Mouse (Mus musculus) MEL (cell line): Measurements from ENCODE around the gene Zdhhc7. TPM values are rescaled to one million over a fixed set of nuclear protein-coding genes. Genes with fewer than 3 reads are reported as not detected.

ENCODE experiments used
- DNase-seq: peaks from one replicate; pipeline ENCODE4 v3.0.0; 2011; ENCODE audit warnings: low read depth, low spot score
- H3K27ac ChIP-seq: 2 replicates; pipeline ENCODE4 v1.5.1; 2012; ENCODE audit warnings: low read depth, mild to moderate bottlenecking, control low read depth, low read length, moderate library complexity; ENCODE audit not compliant: control insufficient read depth
- H3K27me3 ChIP-seq, 2 experiments: fragments of 150-350 bp in 1 of 2; sonication (generic) in 1 of 2; 2 replicates each; pipeline ENCODE4 v1.6.1; 2012; ENCODE audit warnings: low read length in 2 of 2, mild to moderate bottlenecking in 2 of 2, improper control_type of control experiment in 1 of 2, moderate library complexity in 1 of 2; ENCODE audit not compliant: insufficient read depth in 2 of 2, control insufficient read depth in 1 of 2
- H3K36me3 ChIP-seq, 2 experiments: 2 replicates each; pipeline ENCODE4 v1.6.1; 2012 to 2014; ENCODE audit warnings: low read length in 2 of 2, improper control_type of control experiment in 1 of 2, inconsistent platforms in 1 of 2, mild to moderate bottlenecking in 1 of 2; ENCODE audit not compliant: insufficient read depth in 2 of 2, control insufficient read depth in 1 of 2
- H3K4me1 ChIP-seq, 2 experiments: fragments of 150-350 bp in 1 of 2; sonication (generic) in 1 of 2; 2 replicates each; pipeline ENCODE4 v1.6.1; 2012; ENCODE audit warnings: low read length in 2 of 2, improper control_type of control experiment in 1 of 2, mild to moderate bottlenecking in 1 of 2; ENCODE audit not compliant: insufficient read depth in 2 of 2, control insufficient read depth in 1 of 2
- H3K4me3 ChIP-seq, 2 experiments: fragments of 150-350 bp in 1 of 2; sonication (generic) in 1 of 2; 2 replicates each; pipeline ENCODE4 v1.5.1; 2012; ENCODE audit warnings: low read depth in 2 of 2, low read length in 2 of 2, mild to moderate bottlenecking in 2 of 2, moderate library complexity in 2 of 2, control low read depth in 1 of 2, improper control_type of control experiment in 1 of 2; ENCODE audit not compliant: control insufficient read depth in 1 of 2, insufficient read depth in 1 of 2
- H3K79me2 ChIP-seq: 2 replicates; pipeline ENCODE4 v1.6.1; 2012; ENCODE audit warnings: mild to moderate bottlenecking, low read length, moderate library complexity; ENCODE audit not compliant: control insufficient read depth, poor library complexity, insufficient read depth
- H3K9ac ChIP-seq: 2 replicates; pipeline ENCODE4 v1.6.1; 2012; ENCODE audit warnings: low read depth, mild to moderate bottlenecking, control low read depth, low read length, moderate library complexity; ENCODE audit not compliant: control insufficient read depth, poor library complexity, severe bottlenecking
- H3K9me3 ChIP-seq: fragments of 150-350 bp; sonication (generic); replicated peaks from 2 replicates; pipeline ENCODE4 v1.6.1; 2012; ENCODE audit warnings: mild to moderate bottlenecking, low read length, improper control_type of control experiment, moderate library complexity; ENCODE audit not compliant: insufficient read depth
- CHD2 ChIP-seq: IDR thresholded peaks from 2 replicates; pipeline ENCODE4 v1.6.1; 2011; ENCODE audit warnings: low read length, improper control_type of control experiment
- CTCF ChIP-seq, 3 experiments: IDR thresholded peaks in 2 of 3; conservative IDR thresholded peaks in 1 of 3; 2 replicates each; pipeline ENCODE4 v1.5.1; 2011 to 2012; ENCODE audit warnings: low read length in 3 of 3, low read depth in 2 of 3, mild to moderate bottlenecking in 2 of 3, improper control_type of control experiment in 1 of 3, inconsistent platforms in 1 of 3, mixed read lengths in 1 of 3, moderate library complexity in 1 of 3; ENCODE audit not compliant: control insufficient read depth in 1 of 3, insufficient read depth in 1 of 3, poor library complexity in 1 of 3, severe bottlenecking in 1 of 3
- GATA1 ChIP-seq: IDR thresholded peaks from 2 replicates; pipeline ENCODE4 v1.6.1; 2011; ENCODE audit warnings: low read depth, low read length, improper control_type of control experiment
- HCFC1 ChIP-seq: IDR thresholded peaks from 2 replicates; pipeline ENCODE4 v1.6.1; 2012; ENCODE audit warnings: low read depth, mild to moderate bottlenecking, inconsistent platforms, low read length, improper control_type of control experiment, moderate library complexity
- MXI1 ChIP-seq: IDR thresholded peaks from 2 replicates; pipeline ENCODE4 v1.6.1; 2011; ENCODE audit warnings: mild to moderate bottlenecking, low read depth, low read length, improper control_type of control experiment
- MYC ChIP-seq: IDR thresholded peaks from 2 replicates; pipeline ENCODE4 v1.6.1; 2011; ENCODE audit warnings: low read depth, mild to moderate bottlenecking, low read length, improper control_type of control experiment, moderate library complexity
- NELFE ChIP-seq: IDR thresholded peaks from 2 replicates; pipeline ENCODE4 v1.6.1; 2011; ENCODE audit warnings: low read depth, low read length, improper control_type of control experiment
- NRF1 ChIP-seq: IDR thresholded peaks from 2 replicates; pipeline ENCODE4 v1.6.1; 2014; ENCODE audit warnings: low read depth, mild to moderate bottlenecking, inconsistent platforms, low read length, improper control_type of control experiment, moderate library complexity; ENCODE audit not compliant: poor library complexity, insufficient read depth, severe bottlenecking
- RAD21 ChIP-seq: IDR thresholded peaks from 2 replicates; pipeline ENCODE4 v1.6.1; 2011; ENCODE audit warnings: mild to moderate bottlenecking, low read depth, low read length, improper control_type of control experiment
- SIN3A ChIP-seq: IDR thresholded peaks from 2 replicates; pipeline ENCODE4 v1.6.1; 2012; ENCODE audit warnings: low read length, improper control_type of control experiment, inconsistent platforms
- SMC3 ChIP-seq: IDR thresholded peaks from 2 replicates; pipeline ENCODE4 v1.6.1; 2011; ENCODE audit warnings: low read depth, low read length, improper control_type of control experiment
- TAL1 ChIP-seq: IDR thresholded peaks from 2 replicates; pipeline ENCODE4 v1.6.1; 2012; ENCODE audit warnings: mild to moderate bottlenecking, inconsistent platforms, low read length, moderate library complexity, mixed read lengths
- TBP ChIP-seq: IDR thresholded peaks from 2 replicates; pipeline ENCODE4 v1.8.0; 2011; ENCODE audit warnings: low read depth, low read length, improper control_type of control experiment
- UBTF ChIP-seq: IDR thresholded peaks from 2 replicates; pipeline ENCODE4 v1.6.1; 2012; ENCODE audit warnings: low read depth, mild to moderate bottlenecking, inconsistent platforms, low read length, improper control_type of control experiment, moderate library complexity, borderline replicate concordance; ENCODE audit not compliant: insufficient read depth
- USF2 ChIP-seq, 2 experiments: IDR thresholded peaks; 2 replicates each; pipeline ENCODE4 v1.6.1; 2011 to 2012; ENCODE audit warnings: improper control_type of control experiment in 2 of 2, low read length in 2 of 2, borderline replicate concordance in 1 of 2, inconsistent platforms in 1 of 2, low read depth in 1 of 2, mild to moderate bottlenecking in 1 of 2; ENCODE audit not compliant: insufficient read depth in 1 of 2
- ZMIZ1 ChIP-seq: IDR thresholded peaks from 2 replicates; pipeline ENCODE4 v1.6.1; 2012; ENCODE audit warnings: low read depth, mild to moderate bottlenecking, inconsistent platforms, low read length, improper control_type of control experiment, moderate library complexity
- polyA plus RNA-seq, 2 experiments: library from polyadenylated mRNA; stranded (reverse) in 1 of 2; unstranded in 1 of 2; fragments of >175 nt in 1 of 2; fragments of >200 nt in 1 of 2; gene quantifications; 2 replicates each; pipeline versions ENCODE4 v1.2.1 to v1.2.4; 2012; ENCODE audit warnings: low replicate concordance in 2 of 2, low read depth in 1 of 2; ENCODE audit not compliant: insufficient read length in 2 of 2, insufficient read depth in 1 of 2, missing spikeins in 1 of 2
- total RNA-seq: library from RNA; depleted of rRNA; stranded (reverse); fragments of 300-350 nt; gene quantifications from 2 replicates; pipeline ENCODE4 v1.2.3, GENCODE M21; 2012

The Zdhhc7 gene
- total and polyA plus RNA-seq, 3 experiments, result 51.0 to 126 (median 54.4) TPM

DNA sequence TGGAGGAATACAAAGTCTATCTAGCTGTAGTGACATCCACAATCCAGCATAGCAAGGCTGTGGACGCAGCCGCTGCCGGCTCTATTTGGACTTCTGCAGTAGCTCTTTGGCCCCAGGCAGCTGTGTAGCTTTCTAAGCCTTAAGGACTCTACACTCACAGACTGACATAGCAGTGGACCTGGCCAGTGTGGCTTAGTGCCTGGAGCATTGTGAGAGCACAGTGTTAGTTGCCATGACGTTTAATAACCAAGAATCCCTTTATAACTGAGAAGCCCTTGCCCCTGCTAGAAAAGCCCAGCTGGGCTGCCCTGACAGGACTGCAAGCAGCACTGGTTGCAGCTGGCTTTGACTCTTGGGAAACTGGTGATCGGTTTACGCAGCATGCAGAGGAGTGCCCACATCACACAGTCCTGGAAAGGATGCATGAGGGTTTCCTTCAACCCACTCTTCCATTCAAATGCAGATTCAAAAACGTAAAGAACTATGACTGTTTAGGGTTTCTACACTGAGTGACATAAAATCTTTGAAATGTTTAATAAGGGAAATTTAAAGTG, 23.6 kb upstream of the Zdhhc7 start:
- no peak overlapping the region for H3K4me3 ChIP-seq
- H3K9ac ChIP-seq, result no peak overlapping the region
- H3K27ac ChIP-seq, result no peak overlapping the region
- no peak for DNase-seq
- H3K36me3 ChIP-seq, result no peaks in the 10 kb centered on the region
- 0 out of 4 replicates have a peak, but pooled peaks cover 0 to 2% of the 10 kb centered on the region in 2 experiments for H3K27me3 ChIP-seq
- H3K4me1 ChIP-seq, result no peaks in the 10 kb centered on the region
- H3K79me2 ChIP-seq, result no peaks in the 10 kb centered on the region
- TF ChIP-seq NELFE, result no peak
- TF ChIP-seq UBTF, result no peak
- no peak for TF ChIP-seq MYC
- TF ChIP-seq RAD21, result no peak
- no peak for TF ChIP-seq CTCF (IDR thresholded peaks at IDR 0.05 in 2 of 3, conservative IDR thresholded peaks at IDR 0.05 in 1 of 3; ENCODE audit: control insufficient read depth in 1 of 3, insufficient read depth in 1 of 3, low read depth in 2 of 3, low read length in 3 of 3, poor library complexity in 1 of 3, severe bottlenecking in 1 of 3)
- TF ChIP-seq TAL1, result no peak
- no peak for TF ChIP-seq SIN3A
- TF ChIP-seq NRF1, result no peak
- TF ChIP-seq HCFC1, result no peak
- no peak for TF ChIP-seq ZMIZ1
- no peak for TF ChIP-seq USF2 (IDR thresholded peaks at IDR 0.05; ENCODE audit: borderline replicate concordance in 1 of 2, insufficient read depth in 1 of 2, low read depth in 1 of 2, low read length in 2 of 2)
- no peak for TF ChIP-seq CHD2
- TF ChIP-seq MXI1, result no peak
- TF ChIP-seq TBP, result no peak
- TF ChIP-seq GATA1, result no peak
- TF ChIP-seq, all 39 proteins: peak for 0
- H3K9me3 ChIP-seq, result no peaks in the 10 kb centered on the region

DNA sequence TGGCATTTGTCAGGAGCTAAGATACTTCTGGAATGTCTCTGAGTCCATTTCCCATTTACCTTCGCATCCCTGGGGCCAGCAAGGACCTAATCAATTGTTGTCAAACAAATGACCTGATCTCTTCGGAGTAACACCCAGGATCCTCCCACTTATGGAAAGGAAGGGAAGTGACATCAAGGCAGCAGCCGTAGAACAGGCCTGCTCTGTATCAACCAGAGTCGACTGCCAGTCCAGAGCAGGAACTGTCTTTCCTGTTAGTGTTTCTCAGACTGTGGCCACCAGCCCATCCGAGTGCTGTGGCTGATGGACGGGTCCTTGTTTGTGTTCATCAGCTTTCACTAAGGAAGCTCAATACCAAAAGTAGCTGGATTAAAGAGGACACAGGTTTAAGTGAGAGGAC, 23.0 kb upstream of the Zdhhc7 start:
- Histone ChIP-seq H3K36me3 (no peaks in the 10 kb centered on the region), H3K27ac (no peak overlapping the region), H3K9ac (no peak overlapping the region), H3K79me2 (no peaks in the 10 kb centered on the region), H3K27me3 (0 out of 4 replicates have a peak, but pooled peaks cover 0 to 2% of the 10 kb centered on the region in 2 experiments), H3K4me1 (no peaks in the 10 kb centered on the region), H3K9me3 (no peaks in the 10 kb centered on the region), H3K4me3 (no peak overlapping the region)
- TF ChIP-seq SMC3 (no peak), MXI1 (no peak), MYC (no peak), NRF1 (no peak)
- no peak for DNase-seq
